Mouse (Mus musculus) cerebellum, postnatal 25 days (tissue): ENCODE data around the gene Tnfrsf13b.

ENCODE experiments used
- DNase-seq, 2 experiments: peaks; one replicate each; pipeline ENCODE4 v3.0.0; 2021; ENCODE audit warnings: mixed read lengths in 2 of 2

Tnfrsf13b gene

GRCm38 (mm10) chr11:61126606-61127355 is at the start of gene Tnfrsf13b:
Gene Tnfrsf13b, plus strand, starts transcription at chr11:61126755.
- no peak for DNase-seq

GRCm38 (mm10) chr11:61081624-61082023 is 44.9 kb upstream of the Tnfrsf13b start:
- no peak for DNase-seq

DNA sequence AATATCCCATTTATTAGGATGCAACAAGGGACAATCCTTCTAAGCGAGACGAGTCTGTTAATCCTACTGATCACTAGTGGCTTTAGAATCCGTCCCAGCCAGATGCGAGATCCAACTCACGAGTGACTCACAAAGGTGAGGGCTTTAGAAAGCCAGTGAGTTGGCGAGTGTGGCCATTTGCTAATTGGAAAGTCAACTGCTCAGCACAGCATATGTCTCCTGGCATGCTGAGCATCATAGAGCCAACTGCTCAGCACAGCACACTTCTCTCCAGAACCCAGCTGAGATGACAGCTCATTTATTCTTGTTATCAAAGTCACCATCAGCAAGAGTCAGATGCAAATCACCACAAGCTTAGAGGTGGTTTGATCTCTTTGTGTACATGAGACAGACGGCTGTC is 36.4 kb upstream of the Tnfrsf13b start:
- DNase-seq, result peak; percentile 39 to 52

DNA sequence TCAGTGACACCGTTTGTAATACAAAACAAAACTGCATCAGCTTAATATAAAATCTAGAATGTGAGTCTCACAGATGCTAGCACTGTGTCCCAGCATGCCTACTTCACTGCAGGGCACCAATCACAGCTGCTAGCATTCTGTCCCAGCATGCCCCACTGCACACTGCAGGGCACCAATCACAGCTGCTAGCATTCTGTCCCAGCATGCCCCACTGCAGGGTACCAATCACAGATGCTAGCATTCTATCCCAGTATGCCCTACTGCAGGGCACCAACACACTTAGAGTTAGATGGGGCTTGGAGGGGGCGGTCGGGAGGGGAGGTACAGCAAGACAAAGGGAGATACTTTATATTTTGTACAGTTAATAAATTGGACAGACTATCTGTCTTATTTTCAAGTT is 35.4 kb upstream of the Tnfrsf13b start:
- DNase-seq, result peak in 1 of 2 experiments; percentile 15

DNA sequence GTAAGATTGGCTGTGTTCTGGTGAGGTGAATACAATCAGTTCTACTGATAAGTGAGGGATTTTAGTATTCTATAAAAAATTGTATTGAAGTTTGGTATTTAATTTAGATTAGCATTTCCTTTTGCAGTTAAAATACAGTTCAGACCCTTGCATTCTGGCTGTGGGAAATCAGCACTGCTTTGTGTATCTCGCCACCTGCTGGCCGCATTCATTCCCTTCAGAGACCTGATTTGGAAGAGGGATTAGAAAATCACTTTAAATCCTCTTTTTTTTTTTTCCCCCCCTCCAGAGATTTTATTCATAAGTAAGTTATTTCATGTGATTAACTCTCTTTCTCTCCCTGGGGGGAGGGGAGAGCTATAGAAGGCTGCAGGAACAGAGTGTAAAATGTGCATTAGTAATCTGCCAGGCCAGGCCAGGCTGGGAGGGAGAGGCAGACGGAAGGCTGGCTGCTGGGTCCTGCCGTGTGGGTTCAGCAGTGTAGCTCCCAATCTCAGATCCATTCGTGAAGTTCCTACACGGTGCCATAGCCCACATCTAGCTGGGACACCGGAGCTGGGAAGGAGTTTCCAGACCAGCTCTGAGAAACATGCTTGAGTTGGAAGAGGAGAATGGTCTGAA is 34.8 kb upstream of the Tnfrsf13b start:
- DNase-seq, result peak; percentile 84 to 91

DNA sequence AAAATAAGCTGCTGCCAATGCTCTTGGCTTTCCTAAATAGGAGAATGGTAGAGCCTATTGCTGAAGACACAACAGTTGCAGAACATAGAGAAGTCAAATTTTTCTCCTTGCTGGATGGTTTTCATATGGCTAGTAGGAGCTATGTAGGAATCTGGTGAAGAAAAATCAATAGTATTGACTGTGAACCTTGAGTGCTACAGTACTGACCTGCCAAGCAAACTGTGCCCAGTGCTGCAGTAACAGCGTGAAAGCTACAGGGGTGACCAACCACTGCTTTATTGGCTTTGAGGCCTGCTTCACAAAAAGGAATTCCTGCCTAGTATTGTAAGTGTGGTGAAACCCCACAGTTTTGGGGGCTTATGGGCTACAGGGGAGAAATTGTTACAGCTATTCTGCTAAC is 28.5 kb upstream of the Tnfrsf13b start:
- no peak for DNase-seq

GRCm38 (mm10) chr11:61102397-61103339 is 23.9 kb upstream of the Tnfrsf13b start:
- no peak for DNase-seq

- peak; percentile 86 to 95 for DNase-seq
Observed at GRCm38 (mm10) chr11:61104241-61104901, 22.2 kb upstream of the Tnfrsf13b start.

GRCm38 (mm10) chr11:61108911-61109361 is 17.6 kb upstream of the Tnfrsf13b start:
- DNase-seq, result no peak

GRCm38 (mm10) chr11:61109707-61110106 is 16.8 kb upstream of the Tnfrsf13b start:
- no peak for DNase-seq

DNA sequence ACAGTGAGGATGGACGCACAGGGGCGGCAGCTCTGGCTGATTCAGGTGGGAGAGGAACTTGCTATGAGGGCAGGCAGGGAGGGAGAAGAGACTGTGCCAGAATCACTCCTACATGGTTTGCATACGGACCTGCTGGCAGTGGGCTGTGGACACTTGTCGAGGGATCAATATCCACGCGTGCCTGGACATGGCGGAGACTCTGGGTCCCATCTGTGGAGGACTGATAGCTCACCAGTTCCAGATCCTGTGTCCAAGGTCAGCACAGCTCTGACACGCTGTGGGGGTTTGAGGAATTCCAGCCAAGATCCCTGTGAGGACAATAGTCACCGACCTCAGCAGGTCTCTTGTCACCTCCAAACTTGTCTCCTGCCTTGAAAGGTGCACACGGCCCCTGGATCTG is 16.4 kb upstream of the Tnfrsf13b start:
- no peak for DNase-seq

DNA sequence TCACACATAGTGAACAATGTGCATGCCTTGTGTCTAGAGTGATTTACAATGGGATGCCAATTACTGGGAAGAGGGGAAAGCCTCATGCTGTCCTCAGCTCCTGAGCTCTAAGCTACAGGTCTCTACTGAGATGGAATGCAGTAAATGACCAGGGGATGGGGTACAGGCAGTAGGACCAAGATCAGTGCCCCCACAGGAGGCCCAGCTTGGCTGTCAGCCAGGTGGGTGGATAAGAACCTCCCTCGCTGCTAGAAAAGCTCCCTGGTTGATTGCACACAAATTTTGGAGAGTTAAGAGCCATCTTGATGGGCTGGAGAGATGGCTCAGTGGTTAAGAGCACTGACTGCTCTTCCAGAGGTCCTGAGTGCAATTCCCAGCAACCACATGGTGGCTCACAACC is 15.6 kb upstream of the Tnfrsf13b start:
- DNase-seq, result no peak

GRCm38 (mm10) chr11:61111472-61111871 is 15.1 kb upstream of the Tnfrsf13b start:
- no peak for DNase-seq

DNA sequence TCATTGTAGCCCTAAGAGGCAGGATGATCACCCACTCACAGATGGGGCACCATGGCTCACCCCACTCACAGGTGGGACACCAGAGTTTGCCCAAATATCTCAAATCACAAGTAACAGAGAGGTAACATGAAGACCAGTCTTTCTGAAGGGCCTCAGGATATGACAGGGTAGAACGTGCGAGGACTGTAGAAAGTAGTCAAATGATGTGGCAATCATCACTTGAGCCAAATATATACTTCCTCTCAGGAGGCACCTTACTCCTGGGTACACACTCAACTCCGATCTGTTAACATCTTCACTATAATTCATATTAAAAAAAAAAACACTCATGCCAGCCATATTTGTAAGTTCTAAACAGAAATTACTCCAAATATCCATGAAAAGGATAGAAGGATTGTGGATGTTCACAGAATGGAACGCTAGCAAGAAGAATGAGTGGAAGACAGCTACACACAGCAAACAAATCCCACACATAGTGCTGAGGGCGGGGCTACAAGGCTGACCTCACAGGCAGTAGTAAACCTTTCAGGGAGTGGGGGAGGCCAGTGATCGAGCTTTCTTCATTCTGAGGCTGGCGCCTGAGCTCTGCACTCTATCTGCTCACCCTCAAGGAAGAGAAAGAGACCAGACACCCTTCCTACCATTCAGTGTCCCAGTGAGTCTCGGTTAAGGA is 14.1 kb upstream of the Tnfrsf13b start:
- DNase-seq, result no peak

GRCm38 (mm10) chr11:61116226-61116625 is 10.3 kb upstream of the Tnfrsf13b start:
- no peak for DNase-seq

GRCm38 (mm10) chr11:61119996-61120583 is 6.5 kb upstream of the Tnfrsf13b start:
- DNase-seq, result no peak

GRCm38 (mm10) chr11:61122283-61122768 is 4.2 kb upstream of the Tnfrsf13b start:
- DNase-seq, result no peak

DNA sequence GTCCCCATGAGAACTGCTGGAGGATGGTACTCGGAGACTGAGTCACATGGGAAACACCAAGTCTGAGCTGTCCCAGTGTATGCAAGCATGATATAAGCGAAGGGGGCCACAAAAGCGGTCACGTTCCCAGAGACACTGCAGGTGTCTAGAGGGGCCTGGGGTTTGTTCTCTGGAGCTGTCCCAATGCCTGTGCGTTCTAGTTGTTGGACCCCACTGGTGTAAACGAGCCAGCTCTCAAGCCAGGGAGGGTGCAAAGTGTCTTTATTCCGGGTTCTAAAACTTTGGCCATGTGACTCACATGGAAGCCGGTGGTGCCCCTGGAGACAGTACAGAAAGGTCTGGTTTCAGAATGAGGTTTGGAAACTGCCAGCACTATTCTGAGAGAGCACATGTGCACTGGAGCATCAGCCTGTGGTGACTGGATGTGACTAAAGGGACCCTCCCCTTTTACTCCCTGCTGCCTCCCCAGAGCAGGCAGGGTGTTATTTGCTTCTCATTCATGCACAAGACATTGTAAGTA is 3.7 kb upstream of the Tnfrsf13b start:
- no peak for DNase-seq

DNA sequence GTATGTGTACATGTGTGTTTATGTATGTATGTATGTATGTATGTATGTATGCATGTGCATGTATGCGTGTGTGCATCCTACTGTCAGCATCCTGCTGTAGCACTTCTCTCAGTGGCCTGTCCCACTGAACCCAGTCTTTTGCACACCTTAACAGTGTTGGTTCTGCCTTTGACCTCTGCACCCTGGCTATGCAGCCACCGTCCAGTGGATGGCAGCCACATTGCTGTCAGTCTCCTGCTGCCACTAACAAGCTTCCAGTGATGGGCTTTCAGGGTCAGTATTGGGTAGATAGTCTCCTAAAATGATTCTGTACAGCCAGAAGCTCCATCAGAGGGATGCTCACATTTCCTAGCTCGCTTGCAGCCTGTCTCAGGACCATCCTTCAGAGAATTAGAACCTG is 2.7 kb upstream of the Tnfrsf13b start:
- DNase-seq, result no peak

- DNase-seq, result no peak
Observed at GRCm38 (mm10) chr11:61125970-61126369, 585 bp upstream of the Tnfrsf13b start.

- DNase-seq, result no peak
Observed at GRCm38 (mm10) chr11:61127421-61128055, 983 bp downstream of the Tnfrsf13b start.
